Mouse (Mus musculus) gastrocnemius, postnatal 36 days (tissue): ENCODE data around the gene Gm10570. TPM values are rescaled to one million over a fixed set of nuclear protein-coding genes. Genes with fewer than 3 reads are reported as not detected.

Experiments used
- DNase-seq, 2 experiments: peaks; one replicate each; pipeline ENCODE4 v3.0.0; 2022
- intact Hi-C: fragments of 180-260 bp; cut with DNase I; formaldehyde crosslinking; loops from one replicate; pipeline ENCODE4 v1.15.1; 2025
- long read RNA-seq, 2 experiments: library from polyadenylated mRNA; stranded (forward); transcript quantifications; one replicate each; pipeline ENCODE4 v2.0.0; 2021
- total RNA-seq, 2 experiments: library from RNA; stranded (reverse); gene quantifications; 2 replicates each; pipeline ENCODE4 v1.2.3; 2021

Gm10570 gene
- total RNA-seq: under 1 TPM in 1 of 2 experiments, not detected in 1; 0.77 TPM
- long read RNA-seq, experiment 1, partial matches to known transcripts: 0 of 2 reads
- long read RNA-seq, experiment 1, other reads (novel, unspliced or antisense): 2 of 2 reads
- long read RNA-seq, experiment 2, partial matches to known transcripts: 0 of 1 reads
- long read RNA-seq, experiment 2, other reads (novel, unspliced or antisense): 1 of 1 reads

DNA sequence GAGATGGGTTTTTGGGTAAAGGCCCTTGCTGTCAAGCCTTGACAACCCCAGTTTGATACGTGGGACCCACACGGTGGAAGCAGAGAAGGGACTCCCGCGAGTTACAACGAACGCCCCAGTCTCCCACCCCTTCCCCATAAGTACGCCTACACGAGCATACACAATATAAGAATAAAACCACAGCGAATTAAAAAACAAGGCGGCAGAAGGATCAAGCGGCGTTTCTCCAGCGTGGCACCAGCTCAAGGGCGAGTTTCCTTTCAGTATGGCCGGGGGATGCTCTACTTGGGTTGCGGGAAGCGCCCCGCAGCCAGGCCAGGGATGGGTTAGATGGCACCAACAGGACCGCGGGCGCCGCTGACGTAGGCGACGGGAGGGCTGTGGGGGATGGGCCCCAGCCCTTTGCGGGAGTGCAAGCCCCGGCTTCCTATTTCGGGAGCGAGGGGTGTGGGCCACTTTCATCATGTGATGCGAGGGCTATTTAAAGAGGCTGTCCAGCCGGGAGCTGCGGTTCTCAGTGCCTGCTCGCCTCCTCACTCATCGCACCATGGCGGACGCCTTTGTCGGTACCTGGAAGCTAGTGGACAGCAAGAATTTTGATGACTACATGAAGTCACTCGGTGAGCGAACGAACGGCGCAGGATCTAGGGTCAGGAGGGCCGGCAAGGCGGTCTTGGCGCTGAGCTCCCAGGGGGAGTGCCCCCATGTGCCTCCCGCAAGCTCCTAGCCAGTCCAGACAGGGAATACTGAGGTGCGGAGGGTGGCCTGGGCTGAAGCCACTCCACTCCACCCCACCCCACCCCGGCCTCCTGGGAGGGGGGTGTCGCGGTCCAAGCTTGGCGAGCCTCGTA lies at the start of gene Gm10570, which contains the start of gene Fabp3:
Gene Gm10570 (minus strand): TSS at position 444 of the 851 bp plus-strand sequence.
Gene Fabp3 (plus strand): TSS at position 365 of the 851 bp plus-strand sequence.
- intact Hi-C loops: no loop called here

DNA sequence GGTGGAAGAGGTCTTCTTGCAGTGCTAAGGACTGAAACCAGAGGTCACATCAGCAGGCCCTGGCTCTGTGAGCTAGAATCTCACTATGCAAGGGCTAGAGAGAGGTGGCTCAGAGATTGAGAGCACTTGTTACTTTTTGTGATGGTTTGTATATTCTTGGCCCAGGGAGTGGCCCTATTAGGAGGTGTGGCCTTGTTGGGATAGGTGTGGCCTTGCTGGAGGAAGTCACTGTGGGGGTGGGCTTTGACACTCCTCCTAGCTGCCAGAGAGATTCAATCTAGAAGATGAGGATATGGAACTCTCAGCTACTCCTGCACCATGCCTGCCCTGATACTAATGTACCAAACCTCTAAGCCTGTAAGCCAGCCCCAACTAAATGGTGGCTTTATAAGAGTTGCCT lies 49.5 kb upstream of the Gm10570 start:
- intact Hi-C loops: no loop called here
- no peak for DNase-seq

More for the DNA sequence above, at the start of gene Gm10570, which contains the start of gene Fabp3:
- peak; percentile 45 to 47 for DNase-seq

DNA sequence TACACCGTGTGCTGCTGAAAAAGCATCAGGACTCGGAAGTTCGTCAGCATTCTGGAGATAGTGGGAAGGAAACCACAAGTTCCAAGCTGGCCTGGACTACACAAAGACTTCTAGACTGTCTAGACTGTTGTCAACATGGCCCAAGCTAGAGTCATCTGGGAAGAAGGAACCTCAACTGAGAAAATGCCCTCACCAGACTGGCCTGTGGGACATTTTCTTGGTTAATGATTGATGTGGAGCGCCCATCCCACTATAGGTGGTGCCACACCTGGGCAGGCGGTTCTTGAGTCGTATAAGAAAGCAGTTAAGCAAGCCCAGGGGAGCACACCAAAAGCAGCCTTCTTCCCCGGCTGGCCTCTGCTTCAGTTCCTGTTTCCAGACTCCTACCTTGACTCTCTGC lies 44.1 kb upstream of the Gm10570 start:
- intact Hi-C loops: no loop called here

DNA sequence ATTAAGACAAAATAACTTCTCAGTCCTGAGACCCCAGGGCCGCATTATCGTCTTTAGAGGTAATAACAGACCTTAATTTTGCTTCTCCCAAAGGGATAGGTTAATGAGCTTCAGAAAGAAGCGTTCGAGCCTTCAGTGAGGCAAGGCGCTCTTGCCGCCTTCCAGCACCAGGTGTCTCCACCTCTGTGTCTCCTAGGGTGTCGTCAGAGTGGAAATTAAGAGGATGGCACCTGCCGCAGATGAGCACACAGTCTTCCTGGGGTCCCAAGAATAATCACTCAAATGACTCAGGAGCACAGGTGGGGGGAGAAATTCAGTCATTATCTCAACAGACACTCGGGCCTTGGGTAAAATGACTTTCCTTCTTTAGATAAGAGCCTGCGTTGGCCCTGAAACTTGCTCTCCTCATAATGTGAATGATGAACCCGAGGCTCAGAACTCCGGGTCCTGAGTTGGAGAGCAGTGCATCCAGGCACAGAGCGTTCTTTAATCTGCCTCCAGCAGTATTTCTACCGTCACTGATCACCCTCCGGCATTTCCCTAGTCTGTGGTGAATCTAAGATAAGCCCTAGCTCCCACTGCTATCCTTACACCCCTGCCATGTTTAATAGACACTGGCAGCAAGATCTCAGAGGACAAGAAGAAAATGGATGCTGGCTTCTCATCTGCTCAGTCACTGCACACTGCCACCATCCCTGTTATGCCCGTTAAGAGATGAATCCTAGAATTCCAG lies 42.4 kb upstream of the Gm10570 start:
- no peak for DNase-seq
- intact Hi-C loops: no loop called here

More for the DNA sequence above, 44.1 kb upstream of the Gm10570 start:
- DNase-seq: no peak

DNA sequence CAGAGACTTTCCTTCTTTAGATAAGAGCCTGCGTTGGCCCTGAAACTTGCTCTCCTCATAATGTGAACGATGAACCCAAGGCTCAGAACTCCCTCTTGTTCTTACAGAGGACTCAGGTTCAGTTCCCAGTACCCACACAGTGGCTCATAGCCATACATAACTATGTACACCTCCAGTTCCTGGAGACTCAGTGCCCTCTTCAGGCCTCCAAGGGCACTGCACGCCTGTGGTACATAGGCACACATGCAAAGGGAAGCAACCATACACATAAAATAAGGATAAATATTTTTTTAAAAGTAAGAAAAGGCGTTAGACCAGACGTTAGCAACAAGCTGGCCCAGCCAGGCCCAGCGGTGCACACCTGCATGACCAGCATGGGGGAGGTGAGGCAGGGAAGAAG lies 41.2 kb upstream of the Gm10570 start:
- DNase-seq: no peak
- intact Hi-C loops: no loop called here

DNA sequence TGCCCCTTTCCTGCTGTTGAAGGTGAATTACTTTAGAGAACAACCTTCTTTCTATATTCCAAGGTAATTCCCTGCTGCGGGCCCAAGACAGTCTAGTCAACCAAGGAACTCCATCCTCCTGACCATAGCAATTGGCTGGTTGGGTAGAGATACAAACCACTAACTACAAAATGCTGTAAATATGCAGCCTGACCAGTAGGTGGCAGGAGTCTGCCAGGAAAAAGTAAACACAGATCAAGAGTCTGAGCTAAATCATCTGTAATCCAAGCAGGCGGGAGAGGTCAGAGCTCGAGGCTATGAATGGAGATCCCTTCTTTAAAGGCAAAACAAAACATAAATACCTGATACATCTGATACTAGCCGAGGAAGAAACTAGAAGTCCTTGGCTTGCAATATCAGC lies 33.2 kb upstream of the Gm10570 start:
- intact Hi-C loops: loop anchor here (1.0 kb wide), 1 partner anchor 193 kb away; no protein-coding TSS in a partner anchor
- DNase-seq: no peak

DNA sequence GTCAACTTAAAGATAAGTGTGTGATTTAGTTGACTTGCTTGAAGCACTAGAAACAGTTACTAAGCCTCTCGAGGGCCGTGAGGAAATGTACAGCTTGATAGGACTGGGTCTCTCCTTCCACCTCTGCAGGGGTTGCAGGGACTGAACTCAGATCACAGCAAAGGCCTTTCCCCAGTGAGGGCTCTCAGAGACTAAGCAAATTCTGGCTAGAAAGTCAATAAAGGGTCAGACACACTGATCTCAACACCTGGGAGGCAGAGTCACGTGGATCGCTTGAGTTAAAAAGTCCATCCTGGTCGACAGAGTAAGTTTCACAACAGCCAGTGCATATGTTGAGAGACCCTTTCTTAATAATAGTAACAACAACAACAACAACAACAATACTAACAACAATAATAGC lies 27.4 kb upstream of the Gm10570 start:
- no peak for DNase-seq
- intact Hi-C loops: no loop called here

DNA sequence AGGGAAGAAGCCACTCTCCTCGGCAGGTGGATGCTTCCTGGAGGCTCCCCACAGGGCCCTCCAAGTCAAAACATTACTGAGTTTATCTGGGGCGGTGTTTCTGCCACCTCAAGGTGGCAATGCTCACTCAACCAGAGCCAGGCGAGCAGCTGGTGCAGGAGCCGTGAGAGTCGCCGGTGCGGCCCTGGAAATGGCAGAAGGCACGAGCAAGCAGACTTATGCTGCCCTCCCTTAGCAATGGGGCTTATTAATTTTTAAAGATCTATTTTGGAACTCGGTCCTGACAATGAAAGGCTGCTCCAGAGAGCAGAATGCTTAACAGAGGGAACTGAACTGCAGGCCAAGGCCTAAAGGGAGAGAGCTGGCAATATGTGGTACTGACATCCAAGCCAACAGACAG lies 18.9 kb upstream of the Gm10570 start:
- DNase-seq: no peak
- intact Hi-C loops: no loop called here

DNA sequence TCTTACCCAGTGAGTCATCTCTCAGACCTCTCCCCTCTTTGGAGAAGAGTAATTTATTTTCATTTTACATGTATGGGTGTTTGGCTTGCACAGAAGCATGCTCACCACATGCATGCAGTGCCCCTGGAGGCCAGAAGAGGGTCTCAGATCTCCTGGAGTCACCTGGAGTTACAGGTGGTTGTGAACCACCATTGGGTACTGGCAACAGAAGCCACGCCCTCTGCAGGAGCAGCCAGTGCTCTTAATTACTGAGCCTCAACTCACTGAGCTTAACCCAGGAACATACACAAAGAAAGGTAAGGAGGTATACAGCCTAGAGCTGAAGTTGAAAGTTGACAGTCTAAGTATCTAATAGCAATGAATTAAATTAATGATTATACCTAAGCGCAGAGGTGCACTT lies 17.0 kb upstream of the Gm10570 start:
- no peak for DNase-seq
- intact Hi-C loops: no loop called here

DNA sequence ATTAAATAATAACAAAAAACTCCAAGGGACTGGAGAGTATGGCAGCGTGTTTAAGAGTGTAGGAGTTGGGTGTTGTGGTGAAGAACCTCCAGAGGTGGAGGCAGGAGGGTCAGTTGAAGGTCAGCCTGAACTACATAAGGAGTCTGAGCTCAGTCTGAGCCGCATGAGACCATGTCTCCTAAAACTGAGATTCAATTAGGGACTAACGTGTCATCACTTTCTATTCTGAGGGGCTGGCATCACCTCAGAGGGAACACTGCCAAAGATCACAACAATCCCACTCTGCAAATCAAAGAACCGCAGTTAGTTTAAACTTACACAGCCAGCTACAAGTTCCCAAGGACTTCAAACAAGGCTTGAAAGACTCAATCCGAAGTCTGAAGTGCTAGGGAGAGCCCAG lies 15.1 kb upstream of the Gm10570 start:
- intact Hi-C loops: no loop called here
- no peak for DNase-seq

DNA sequence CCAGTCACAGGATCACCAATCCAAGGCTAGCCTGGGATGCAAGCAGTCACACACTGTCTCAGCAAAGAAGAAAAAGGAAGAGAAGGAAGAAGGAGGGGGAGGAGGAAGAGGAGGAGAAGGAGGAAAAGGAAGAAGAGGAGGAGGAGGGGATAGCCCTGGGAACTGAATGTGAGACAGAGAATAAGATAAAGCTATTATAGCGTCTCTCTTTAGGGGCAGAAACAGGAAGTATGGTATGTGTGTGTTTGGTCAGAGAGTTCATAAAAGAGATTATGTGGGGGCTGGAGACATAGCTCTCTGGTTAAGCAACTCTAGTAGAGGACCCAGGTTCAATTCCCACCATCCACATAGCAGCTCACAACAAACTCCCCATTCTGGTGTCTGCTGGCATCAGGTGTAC lies 14.7 kb upstream of the Gm10570 start:
- no peak for DNase-seq

DNA sequence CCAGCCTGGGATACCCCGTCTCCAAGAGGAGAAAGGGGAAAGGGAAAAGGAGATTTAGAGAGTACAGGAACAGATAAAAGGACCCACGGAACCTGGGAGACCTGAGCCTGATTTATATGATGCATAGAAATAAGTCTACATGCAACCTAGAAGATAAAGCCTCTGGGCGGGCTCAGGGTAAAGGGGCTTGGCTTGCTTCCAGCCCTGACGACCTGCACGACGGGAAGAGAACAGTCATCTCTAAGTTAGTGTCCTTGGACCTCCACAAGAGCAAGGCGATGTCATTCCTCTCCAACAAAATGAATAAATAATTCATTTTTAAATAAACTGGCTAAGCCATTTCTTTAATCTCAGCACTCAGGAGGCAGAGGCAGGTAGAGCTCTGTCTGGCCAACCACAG lies 14.1 kb upstream of the Gm10570 start:
- DNase-seq: no peak
- intact Hi-C loops: no loop called here

More for the DNA sequence above, 14.7 kb upstream of the Gm10570 start:
- intact Hi-C loops: no loop called here

DNA sequence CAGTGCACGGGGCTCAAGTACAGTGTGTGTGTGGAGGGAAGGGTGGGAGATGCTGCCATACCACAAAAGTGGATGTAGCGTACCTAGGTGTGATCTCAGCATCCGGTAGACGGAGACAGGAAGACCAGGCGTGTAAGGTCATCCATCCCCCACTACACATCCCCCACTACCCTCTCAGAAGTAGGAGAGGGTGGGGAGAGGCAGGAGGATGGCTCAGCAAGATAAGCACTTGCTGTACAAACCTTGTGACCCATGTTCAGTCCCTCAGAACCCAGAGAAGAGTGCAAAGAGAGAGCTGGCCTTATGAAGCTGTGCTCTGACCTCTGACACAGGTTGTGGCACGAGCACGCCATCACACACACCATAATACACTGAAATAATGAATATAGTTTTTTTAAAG lies 13.2 kb upstream of the Gm10570 start:
- no peak for DNase-seq
- intact Hi-C loops: no loop called here

DNA sequence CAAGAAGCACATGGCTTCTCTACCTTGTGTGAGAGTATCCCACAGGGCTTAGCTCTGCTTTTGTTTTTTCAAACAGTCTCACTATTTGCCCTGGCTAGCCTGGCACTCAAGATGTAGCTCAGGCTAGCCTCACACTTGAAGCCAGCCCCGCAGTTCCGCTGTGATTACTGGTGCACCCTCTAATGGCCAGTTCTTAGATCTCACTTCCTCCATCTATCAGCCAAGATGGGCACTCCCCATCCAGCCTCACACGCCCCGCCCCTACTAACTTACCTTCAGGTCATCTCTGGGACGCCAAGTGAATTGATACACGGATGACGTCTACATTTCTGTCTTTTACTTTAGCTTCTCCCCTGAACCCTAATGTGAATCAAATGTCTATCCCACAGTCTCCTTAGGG lies 11.1 kb upstream of the Gm10570 start:
- DNase-seq: no peak
- intact Hi-C loops: no loop called here

DNA sequence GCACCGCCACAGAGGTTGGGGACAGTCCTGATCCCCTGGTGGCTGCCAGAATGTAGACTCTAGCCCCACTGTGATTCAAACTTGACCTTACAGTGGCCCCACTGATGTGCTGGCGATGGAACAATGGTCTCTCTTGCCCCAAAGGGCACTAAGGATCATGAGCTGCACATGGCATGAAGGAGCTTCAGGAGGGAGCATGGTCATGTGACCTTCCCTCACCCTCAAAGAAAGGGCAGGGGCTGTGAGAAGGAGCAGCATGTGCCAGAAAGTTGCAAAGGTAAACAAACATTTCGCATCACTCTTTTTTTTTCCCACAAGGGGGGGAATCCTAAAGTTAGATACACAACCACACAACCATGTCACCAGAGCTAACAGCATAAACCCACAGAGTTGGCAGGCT lies 9.6 kb upstream of the Gm10570 start:
- intact Hi-C loops: no loop called here
- no peak for DNase-seq

DNA sequence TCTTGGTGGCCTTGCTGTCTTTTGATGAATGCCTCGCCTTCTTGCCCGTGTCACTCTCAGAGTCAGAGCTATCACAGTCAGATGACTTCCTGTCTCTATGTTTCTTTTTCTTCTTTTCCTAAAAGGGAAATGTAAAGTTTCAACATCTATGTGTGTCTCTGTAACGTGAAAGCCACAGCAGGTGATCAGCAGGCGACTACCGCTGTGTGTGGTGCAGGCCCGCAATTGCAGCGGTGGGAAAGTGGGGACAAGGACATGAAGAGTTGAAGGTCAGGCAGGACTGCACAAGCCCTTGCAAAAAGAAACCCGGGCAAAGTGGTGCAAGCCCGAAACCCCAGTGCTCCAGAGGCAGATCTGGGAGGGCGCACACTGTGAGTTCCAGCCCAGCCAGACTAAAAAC lies 8.2 kb upstream of the Gm10570 start:
- intact Hi-C loops: no loop called here
- no peak for DNase-seq

DNA sequence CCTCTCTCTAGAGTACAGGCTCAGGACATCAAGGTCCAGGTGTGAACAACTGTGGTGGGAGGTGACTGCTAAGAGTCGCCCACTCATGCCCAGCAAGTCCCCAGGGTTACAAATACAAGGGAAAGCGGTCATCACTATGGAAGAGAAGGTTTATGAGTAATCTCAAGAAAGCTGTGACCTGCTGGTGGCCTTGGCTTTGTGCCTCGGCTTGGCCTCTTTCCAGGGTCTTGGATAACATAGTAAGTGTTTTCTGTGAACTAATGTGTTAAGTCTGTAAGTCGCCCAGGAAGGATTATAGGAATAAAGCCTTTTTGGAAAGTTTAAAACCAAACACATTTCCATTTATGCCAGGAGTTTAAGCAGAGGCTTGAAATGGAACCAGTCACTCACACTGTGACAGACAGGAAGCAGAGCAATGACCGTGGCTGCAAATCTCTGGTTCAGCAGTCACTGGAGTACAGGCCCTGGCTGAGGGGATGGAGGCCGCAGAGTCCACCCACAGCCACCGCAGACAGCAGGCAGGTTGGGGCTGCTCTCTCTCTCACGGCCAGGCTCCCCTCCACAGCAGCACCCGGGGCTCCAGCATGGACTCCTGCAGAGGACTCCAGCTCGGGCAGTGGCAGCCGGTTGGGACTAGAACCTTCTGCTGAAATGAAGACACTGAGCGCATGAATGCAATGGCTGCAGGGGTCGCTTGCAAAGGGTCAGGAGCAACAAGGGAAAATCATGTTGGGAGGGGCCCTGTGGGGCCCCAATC lies 7.5 kb upstream of the Gm10570 start:
- no peak for DNase-seq

DNA sequence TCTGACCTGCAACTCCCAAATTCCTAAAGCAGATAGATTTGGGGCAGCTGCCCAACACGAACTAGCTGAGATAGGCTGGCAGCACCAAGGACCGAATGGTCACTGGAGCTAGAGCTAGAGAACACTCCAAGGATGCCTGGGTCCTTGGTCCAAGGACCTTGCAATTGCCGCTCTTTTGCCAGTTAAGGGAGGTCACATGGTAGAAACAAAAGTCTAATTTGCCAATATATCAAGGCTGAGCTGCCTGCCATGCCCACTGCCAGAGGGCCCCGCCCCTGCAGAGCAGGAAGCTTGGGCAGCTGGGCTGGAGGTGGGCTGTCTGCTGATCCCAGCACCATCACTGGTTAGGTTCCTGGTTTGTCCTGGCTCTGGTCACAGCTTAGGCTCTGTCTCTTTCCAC lies 5.1 kb upstream of the Gm10570 start:
- intact Hi-C loops: no loop called here

More for the DNA sequence above, 7.5 kb upstream of the Gm10570 start:
- intact Hi-C loops: no loop called here

DNA sequence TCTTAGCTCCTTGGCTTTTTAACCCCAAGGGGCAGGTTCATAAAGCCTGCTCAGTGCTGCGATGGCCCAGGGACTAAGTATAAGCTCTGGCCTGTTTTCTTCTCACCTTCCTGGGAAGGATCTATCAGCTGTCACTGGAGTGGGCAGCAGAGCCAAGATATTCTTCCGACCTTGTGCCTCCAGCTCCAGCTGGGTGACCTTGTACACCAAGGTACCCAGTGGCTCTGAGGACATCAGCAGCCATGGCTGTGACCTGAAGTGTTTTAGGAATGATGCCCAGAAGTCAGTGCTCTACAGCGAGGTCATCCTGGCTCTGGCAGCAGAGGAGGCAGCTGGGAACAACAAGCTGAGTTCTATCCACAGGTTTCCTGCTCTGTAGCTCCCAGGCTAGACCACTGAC lies 4.1 kb upstream of the Gm10570 start:
- intact Hi-C loops: no loop called here
- DNase-seq: no peak

More for the DNA sequence above, 5.1 kb upstream of the Gm10570 start:
- DNase-seq: no peak

DNA sequence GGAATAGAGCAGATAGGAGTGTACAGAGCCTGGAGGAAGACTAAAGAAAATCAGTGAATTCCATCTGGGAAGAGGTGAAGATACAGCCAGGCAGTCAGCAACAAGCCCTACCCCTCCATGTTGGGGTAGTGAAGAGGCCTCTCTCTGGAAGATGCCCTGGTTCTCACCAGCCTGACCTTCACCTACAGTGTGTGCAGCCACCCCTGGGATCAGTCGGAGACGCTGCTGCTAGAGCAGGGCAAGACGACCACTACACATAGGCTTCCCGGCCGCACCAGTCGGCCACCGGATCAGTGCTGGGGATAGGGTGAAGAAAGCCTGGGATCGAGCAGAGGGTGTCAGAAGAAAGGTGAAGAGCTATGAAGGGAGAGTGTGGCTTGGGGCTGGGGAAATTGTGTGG lies 780 bp upstream of the Gm10570 start:
- DNase-seq: no peak
- intact Hi-C loops: no loop called here

DNA sequence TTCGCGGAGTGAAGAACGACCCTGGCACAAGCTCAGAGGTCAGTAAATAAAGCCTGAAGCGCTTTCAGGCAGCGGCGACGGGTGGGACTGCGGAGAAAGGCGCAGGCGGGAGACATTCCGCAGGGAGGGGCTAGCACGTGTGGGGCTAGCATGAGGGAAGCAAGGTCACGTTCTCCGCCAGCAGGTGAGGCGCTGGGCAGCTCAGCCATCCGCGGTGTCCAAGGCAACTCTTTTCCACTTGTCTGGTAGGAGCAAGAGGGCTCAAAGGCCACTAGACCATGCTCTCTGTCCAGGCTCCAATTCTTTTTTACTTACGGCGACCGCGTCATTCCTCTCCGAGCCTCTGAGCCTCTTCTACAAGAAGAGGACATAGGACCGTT lies 633 bp downstream of the Gm10570 start:
- peak in 1 of 2 experiments; percentile 34 for DNase-seq

More for the DNA sequence above, 633 bp downstream of the Gm10570 start:
- intact Hi-C loops: no loop called here
